Mouse (Mus musculus) heart, embryonic 11.5 days (tissue): ENCODE results near the gene Sik1. TPM values are rescaled to one million over a fixed set of nuclear protein-coding genes. Genes with fewer than 3 reads are reported as not detected.

Source experiments
- ATAC-seq: fragments of 200-750 bp; cut with Nextera tagmentation; replicated peaks from 2 replicates; pipeline ENCODE4 v1.8.0; 2017; ENCODE audit warnings: moderate library complexity; ENCODE audit not compliant: insufficient number of reproducible peaks, low FRiP score, low TSS enrichment
- H3K27ac ChIP-seq: fragments of 300-500 bp; sonication (generic); 2 replicates; pipeline ENCODE4 v1.5.1; 2014; ENCODE audit warnings: mild to moderate bottlenecking, low read depth, low read length
- H3K27me3 ChIP-seq: fragments of 300-500 bp; sonication (generic); 2 replicates; pipeline ENCODE4 v1.6.1; 2014; ENCODE audit warnings: mild to moderate bottlenecking, low read length, mixed read lengths; ENCODE audit not compliant: control insufficient read depth, insufficient read depth
- H3K36me3 ChIP-seq: fragments of 300-500 bp; sonication (generic); 2 replicates; pipeline ENCODE4 v1.6.1; 2014; ENCODE audit warnings: mild to moderate bottlenecking, low read length, moderate library complexity, mixed read lengths; ENCODE audit not compliant: control insufficient read depth, insufficient read depth
- H3K4me1 ChIP-seq: fragments of 300-500 bp; sonication (generic); 2 replicates; pipeline ENCODE4 v1.6.1; 2014; ENCODE audit warnings: low read length; ENCODE audit not compliant: control insufficient read depth, insufficient read depth
- H3K4me2 ChIP-seq: fragments of 300-500 bp; sonication (generic); 2 replicates; pipeline ENCODE4 v1.6.1; 2014; ENCODE audit warnings: mild to moderate bottlenecking, moderate library complexity
- H3K4me3 ChIP-seq: fragments of 300-500 bp; sonication (generic); 2 replicates; pipeline ENCODE4 v1.5.1; 2014; ENCODE audit warnings: low read depth, low read length
- H3K9ac ChIP-seq: fragments of 300-500 bp; sonication (generic); 2 replicates; pipeline ENCODE4 v1.6.1; 2014; ENCODE audit warnings: mild to moderate bottlenecking, low read depth, low read length, moderate library complexity
- H3K9me3 ChIP-seq: fragments of 300-500 bp; sonication (generic); replicated peaks from 2 replicates; pipeline ENCODE4 v1.6.1; 2016; ENCODE audit warnings: low read length; ENCODE audit not compliant: control insufficient read depth
- WGBS: fragments of 180-500 bp; shearing (Covaris S2); extraction: QIAGEN DNeasy Blood & Tissue Kit; methylation state at CpG from one replicate; pipeline ENCODE4 v1.1.7; 2014; ENCODE audit not compliant: insufficient replicate concordance; 5-methylcytosine and 5-hydroxymethylcytosine counted together
- polyA plus RNA-seq: library from polyadenylated mRNA; unstranded; fragments of >200 nt; fragmentation: Nextera tagmentation; extraction: Ambion mirVana; gene quantifications from 2 replicates; pipeline ENCODE4 v1.2.1, GENCODE M21; 2014

The Sik1 gene
- polyA plus RNA-seq, 1 experiment from 2014 or later: 24.3 TPM

DNA sequence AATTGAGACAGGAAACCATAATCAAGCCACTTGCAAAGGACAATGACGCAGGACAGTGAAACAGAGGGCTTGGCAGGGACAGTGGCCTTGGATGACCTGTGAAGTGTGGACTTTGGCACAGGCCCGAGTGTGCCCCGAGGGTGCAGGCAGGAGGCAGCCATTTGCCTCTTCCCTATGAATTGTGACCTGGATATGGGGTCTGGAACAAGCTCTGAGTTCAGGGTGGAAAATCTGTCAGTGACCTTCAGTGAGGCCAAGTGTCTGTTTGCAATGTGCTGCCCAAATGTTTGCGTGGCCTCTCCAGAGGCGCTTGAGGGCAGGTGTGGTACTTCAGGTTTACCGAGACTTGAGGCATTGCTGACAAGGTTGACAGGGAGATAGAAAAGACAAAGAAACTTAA lies 6.5 kb upstream of the Sik1 start:
- no peak overlapping the region for H3K4me2 ChIP-seq
- no peak overlapping the region for H3K4me3 ChIP-seq
- ATAC-seq: no peak
- WGBS: 67% methylated on average over 6 of the region's 6 CpGs
- no peaks in the 10 kb centered on the region for H3K9me3 ChIP-seq
- no peak overlapping the region for H3K27ac ChIP-seq
- H3K36me3 ChIP-seq: no peaks in the 10 kb centered on the region
- H3K4me1 ChIP-seq: peaks cover 20% of the 10 kb centered on the region
- H3K27me3 ChIP-seq: no peaks in the 10 kb centered on the region
- H3K9ac ChIP-seq: no peak overlapping the region

DNA sequence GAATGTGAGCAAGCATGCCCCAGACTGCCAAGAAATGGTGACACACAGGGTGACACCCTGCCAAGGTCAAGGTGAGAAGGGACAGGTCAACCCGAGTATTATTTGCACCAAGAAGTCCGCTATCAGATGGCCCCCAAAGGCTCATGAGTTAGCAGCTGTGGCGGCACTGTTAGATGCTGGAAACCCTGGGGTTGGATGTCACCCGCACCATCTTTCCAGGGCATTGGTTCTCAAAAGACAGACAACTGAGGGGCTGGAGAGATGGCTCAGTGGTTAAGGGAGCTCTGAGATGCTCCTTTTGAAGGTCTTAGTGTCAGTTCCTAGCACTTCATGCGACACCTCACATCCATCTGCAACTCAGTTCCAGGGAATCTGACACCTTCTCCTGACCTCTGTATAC lies 6.1 kb upstream of the Sik1 start:
- Histone ChIP-seq H3K36me3 (no peaks in the 10 kb centered on the region), H3K9me3 (no peaks in the 10 kb centered on the region), H3K9ac (no peak overlapping the region), H3K4me3 (no peak overlapping the region), H3K27me3 (no peaks in the 10 kb centered on the region), H3K4me1 (peaks cover 24% of the 10 kb centered on the region), H3K4me2 (no peak overlapping the region), H3K27ac (no peak overlapping the region)
- WGBS: 78% methylated on average over 5 of the region's 5 CpGs
- ATAC-seq: no peak

DNA sequence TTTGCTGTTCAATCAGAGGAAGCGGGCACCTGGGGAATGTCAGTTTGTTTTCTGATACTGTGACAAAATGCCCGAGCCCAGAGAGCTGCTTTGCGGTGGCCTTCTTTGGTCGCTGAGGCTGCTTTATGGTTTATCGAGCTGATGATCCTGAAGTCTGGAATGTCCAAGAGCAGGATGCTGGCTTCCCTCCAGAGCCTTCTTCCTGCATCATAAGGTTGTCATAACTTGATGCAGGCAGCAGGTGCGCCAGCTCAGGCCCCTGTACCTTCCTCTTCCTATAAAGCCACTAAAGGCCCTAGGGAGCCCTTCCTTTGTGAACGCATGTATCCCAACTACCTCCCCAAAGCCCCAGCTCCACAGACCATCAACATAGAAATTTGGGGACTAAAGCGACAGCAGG lies 5.3 kb upstream of the Sik1 start:
- no peak overlapping the region for H3K4me3 ChIP-seq
- ATAC-seq: no peak
- no peak overlapping the region for H3K4me2 ChIP-seq
- H3K36me3 ChIP-seq: no peaks in the 10 kb centered on the region
- H3K4me1 ChIP-seq: peaks cover 27% of the 10 kb centered on the region
- WGBS: 84% methylated on average over 8 of the region's 8 CpGs
- no peak overlapping the region for H3K9ac ChIP-seq
- no peaks in the 10 kb centered on the region for H3K9me3 ChIP-seq
- H3K27me3 ChIP-seq: no peaks in the 10 kb centered on the region
- H3K27ac ChIP-seq: no peak overlapping the region

DNA sequence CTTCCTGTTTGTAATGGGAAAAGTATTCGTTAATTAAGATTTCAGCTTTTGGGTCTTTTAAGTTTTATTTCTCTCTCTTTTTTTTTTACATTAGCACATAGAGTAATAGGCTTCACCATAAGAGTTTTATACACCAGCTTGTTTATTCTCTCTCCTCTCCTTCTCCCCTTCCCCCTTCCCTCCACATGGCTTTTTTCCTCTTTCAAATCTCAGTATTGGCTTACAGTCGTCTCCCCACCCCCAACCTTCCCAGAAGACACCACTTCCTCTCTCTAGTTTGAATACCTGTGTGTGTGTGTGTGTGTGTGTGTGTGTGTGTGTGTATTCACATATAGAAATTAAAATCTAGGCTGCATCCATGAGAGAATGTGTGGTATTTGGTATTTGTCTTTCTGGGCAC lies 3.8 kb upstream of the Sik1 start:
- no peak for ATAC-seq
- H3K9me3 ChIP-seq: no peaks in the 10 kb centered on the region
- no peaks in the 10 kb centered on the region for H3K27me3 ChIP-seq
- peaks cover 13% of the 10 kb centered on the region for H3K4me1 ChIP-seq
- no peak overlapping the region for H3K4me3 ChIP-seq
- H3K36me3 ChIP-seq: no peaks in the 10 kb centered on the region
- WGBS: 54% methylated on average over 2 of the region's 2 CpGs
- H3K4me2 ChIP-seq: no peak overlapping the region
- no peak overlapping the region for H3K27ac ChIP-seq
- no peak overlapping the region for H3K9ac ChIP-seq

DNA sequence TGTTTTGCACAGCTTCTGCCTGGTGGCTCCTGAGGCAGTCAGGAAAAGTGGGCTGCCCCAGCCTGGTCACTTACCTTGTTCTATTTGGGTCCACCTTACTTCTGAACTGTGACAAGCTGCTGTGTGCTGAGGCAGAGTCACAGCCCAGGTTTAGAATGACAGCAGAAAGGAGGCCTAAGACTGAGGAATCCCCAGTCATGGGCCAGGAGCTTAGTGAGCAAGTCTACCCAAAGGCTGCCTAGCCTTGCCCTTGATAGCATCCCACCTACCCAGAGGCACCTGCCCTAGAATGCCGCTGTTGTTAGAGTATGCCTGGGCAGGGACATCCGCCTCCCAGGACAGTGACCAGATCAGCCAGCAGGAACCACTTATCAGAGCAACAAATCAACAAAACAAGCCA lies 3.2 kb upstream of the Sik1 start:
- Histone ChIP-seq H3K27ac (no peak overlapping the region), H3K4me3 (no peak overlapping the region), H3K9ac (no peak overlapping the region), H3K4me2 (no peak overlapping the region), H3K27me3 (no peaks in the 10 kb centered on the region), H3K9me3 (no peaks in the 10 kb centered on the region), H3K4me1 (peaks cover 16% of the 10 kb centered on the region), H3K36me3 (no peaks in the 10 kb centered on the region)
- ATAC-seq: no peak
- 66% methylated on average over 2 of the region's 2 CpGs for WGBS

DNA sequence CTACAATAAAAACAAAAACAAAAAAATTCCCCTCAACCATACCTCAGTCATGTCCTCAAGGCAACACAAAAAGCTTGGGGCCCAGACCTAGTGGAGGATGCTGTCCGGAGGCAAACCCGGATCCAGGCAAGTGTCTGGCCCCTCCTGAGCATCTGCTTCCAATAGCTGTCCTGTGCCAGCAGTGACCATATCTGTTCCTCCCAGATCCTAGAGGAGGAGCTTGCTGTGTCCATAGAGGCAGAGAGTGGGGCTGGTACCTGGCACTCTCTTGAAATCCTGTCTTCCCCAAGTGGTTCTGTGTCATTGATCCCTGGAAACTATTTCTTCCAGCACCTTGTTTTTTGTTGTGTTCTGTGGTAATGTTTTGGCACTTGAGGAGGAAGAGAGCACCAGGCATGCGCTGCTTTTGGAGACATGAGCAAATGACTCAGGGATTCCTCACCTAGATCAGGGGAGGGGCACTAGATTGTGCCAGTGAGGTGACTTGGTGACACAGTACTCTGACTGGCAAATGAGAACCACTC lies 2.4 kb upstream of the Sik1 start:
- Histone ChIP-seq H3K4me2 (no peak overlapping the region), H3K27me3 (no peaks in the 10 kb centered on the region), H3K36me3 (no peaks in the 10 kb centered on the region), H3K4me1 (peaks cover 24% of the 10 kb centered on the region), H3K9ac (no peak overlapping the region), H3K4me3 (no peak overlapping the region), H3K9me3 (no peaks in the 10 kb centered on the region), H3K27ac (no peak overlapping the region)
- WGBS: 85% methylated on average over 3 of the region's 3 CpGs
- ATAC-seq: no peak

DNA sequence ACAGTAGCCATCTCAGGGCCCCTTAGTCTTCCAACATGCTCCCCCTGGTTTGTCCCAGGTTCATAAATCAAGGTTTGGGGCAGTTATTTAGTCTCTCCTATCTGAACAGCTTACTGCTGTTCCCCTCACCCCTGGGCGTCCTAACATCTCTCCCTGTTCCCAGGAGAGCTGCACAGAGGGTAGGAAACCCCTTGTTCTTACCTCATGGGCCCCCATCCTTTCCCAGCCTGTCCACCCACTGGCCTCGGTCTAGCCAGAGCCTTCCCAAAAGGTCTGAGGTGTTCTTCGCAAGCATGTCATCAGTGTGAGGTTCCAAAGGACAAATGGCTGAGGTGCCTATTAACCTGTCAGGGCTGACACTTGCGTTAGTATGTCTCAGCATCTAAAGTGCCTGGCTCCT lies 1.6 kb upstream of the Sik1 start:
- H3K4me3 ChIP-seq: no peak overlapping the region

DNA sequence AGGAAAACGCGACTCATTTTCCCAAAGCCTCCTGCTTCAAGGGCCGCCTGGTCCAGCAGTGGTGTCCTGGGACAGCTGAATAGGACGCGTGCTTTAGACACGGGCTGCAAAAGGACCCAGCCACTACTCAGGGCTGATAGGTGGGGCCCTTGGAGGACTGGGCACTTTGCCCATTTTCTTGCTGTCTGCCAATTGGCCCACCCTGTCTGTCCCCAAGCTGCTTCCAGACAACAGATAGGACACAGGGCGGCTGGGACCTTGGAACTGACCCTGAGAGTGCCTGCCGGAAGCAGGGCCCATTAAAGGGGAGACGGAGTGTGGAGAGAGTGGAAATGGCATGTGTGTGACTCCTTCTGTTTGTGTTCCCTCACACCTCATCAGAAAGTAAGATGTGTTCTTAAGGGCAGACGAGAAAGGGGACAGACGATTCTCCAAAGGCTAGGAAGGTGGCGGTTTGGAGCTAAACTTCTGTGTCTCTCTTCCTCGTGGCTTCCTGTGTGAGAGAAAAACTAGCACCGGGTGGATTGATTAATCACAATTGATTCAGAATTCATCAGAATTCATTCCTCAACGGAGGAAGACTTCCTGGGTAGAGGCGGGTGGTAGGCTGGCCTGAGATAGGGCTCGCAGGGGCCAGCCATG lies 1.0 kb upstream of the Sik1 start:
- Histone ChIP-seq H3K9me3 (no peaks in the 10 kb centered on the region), H3K27me3 (no peaks in the 10 kb centered on the region), H3K27ac (peak overlapping the region; percentile 95), H3K4me2 (peak overlapping the region; percentile 68), H3K4me1 (peaks cover 33% of the 10 kb centered on the region), H3K9ac (peak overlapping the region; percentile 78), H3K36me3 (no peaks in the 10 kb centered on the region), H3K4me3 (peak overlapping the region; percentile 88)
- 18% methylated on average over 17 of the region's 17 CpGs for WGBS
- peak; percentile 79 for ATAC-seq

More for the DNA sequence above, 1.6 kb upstream of the Sik1 start:
- Histone ChIP-seq H3K4me1 (peaks cover 31% of the 10 kb centered on the region), H3K4me2 (peak overlapping the region; percentile 68), H3K36me3 (no peaks in the 10 kb centered on the region), H3K9me3 (no peaks in the 10 kb centered on the region), H3K27ac (peak overlapping the region; percentile 95), H3K27me3 (no peaks in the 10 kb centered on the region), H3K9ac (peak overlapping the region; percentile 78; the same call in 1 of the 2 replicates)
- WGBS: 73% methylated on average over 4 of the region's 4 CpGs
- ATAC-seq: no peak
